Mouse (Mus musculus): ENCODE results near the gene Asxl2. TPM values are rescaled to one million over a fixed set of nuclear protein-coding genes. Genes with fewer than 3 reads are reported as not detected.

Asxl2 gene
- 8.1 and 9.5 TPM in 2 replicates for polyA plus RNA-seq (2012; rRNA removed)

DNA sequence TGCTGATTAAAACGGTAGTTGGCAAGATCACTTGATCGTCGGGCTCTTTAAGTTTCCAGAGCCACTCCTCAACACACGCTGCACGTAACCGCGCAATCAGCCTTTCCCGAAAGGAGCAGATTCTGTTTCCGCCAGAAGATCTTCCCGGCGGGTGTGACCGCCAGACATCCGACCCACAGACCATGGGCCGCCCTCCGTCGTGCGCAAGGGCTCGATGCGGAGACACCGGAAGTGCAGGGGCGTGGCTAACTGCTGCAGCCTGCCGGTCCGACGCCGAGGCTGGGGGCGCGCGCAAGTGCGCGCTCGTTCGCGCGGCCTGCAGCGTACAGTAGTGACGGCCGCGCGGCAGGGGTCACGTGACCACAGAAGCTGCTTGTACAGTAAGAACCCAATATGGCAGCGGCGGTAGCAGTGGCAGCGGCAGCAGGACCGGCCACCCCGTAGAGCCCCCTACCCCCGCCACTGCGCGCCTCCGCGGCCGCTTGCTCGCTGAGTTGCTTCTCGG, at the start of gene Asxl2:
Gene Asxl2, plus strand, starts transcription at position 328 of the 505 bp plus-strand sequence.

Other genes starting within 250 kb of the Asxl2 start
- gene Rab10, start 116.9 kb upstream of the Asxl2 start, polyA plus RNA-seq (2012; rRNA removed) = 30.7 and 44.9 TPM in 2 replicates
- gene Kif3c, start 61.7 kb upstream of the Asxl2 start, polyA plus RNA-seq (2012; rRNA removed) = 13.6 and 16.4 TPM in 2 replicates
- gene Dtnb, start 145.5 kb downstream of the Asxl2 start, polyA plus RNA-seq (2012; rRNA removed) = 68.0 and 80.9 TPM in 2 replicates

All from ovary, adult 2 months (tissue).